Mouse (Mus musculus) ES-E14 (cell line): Measurements from ENCODE around the gene Kirrel3.

Experiments
- CHD2 ChIP-seq: IDR thresholded peaks from 2 replicates; pipeline ENCODE4 v1.6.1; 2014; ENCODE audit warnings: mild to moderate bottlenecking, low read depth, low read length, inconsistent platforms
- MAFK ChIP-seq: IDR thresholded peaks from 2 replicates; pipeline ENCODE4 v1.6.1; 2014; ENCODE audit warnings: mild to moderate bottlenecking, low read depth, low read length, inconsistent platforms; ENCODE audit not compliant: insufficient read depth
- ZC3H11A ChIP-seq: IDR thresholded peaks from 2 replicates; pipeline ENCODE4 v1.6.1; 2012; ENCODE audit warnings: low read depth, mild to moderate bottlenecking, inconsistent platforms, low read length, borderline replicate concordance

- TF ChIP-seq CHD2 (no peak), MAFK (no peak), ZC3H11A (no peak)
Measured at GRCm38 (mm10) chr9:34882211-34882610, 396.5 kb downstream of the Kirrel3 start.
